Mouse (Mus musculus) lung, adult 2 months (tissue): Measurements from ENCODE around the gene Gm49342.

Source experiments
- CTCF ChIP-seq: fragments of 200-500 bp; IDR thresholded peaks from 2 replicates; pipeline ENCODE4 v1.5.1; 2011; ENCODE audit warnings: mild to moderate bottlenecking, low read length, control low read depth; ENCODE audit not compliant: insufficient read depth
- POLR2A ChIP-seq: fragments of 200-500 bp; IDR thresholded peaks from 2 replicates; pipeline ENCODE4 v1.6.1; 2011; ENCODE audit warnings: low read depth, mild to moderate bottlenecking, control low read depth, low read length, borderline replicate concordance; ENCODE audit errors: extremely low read depth

DNA sequence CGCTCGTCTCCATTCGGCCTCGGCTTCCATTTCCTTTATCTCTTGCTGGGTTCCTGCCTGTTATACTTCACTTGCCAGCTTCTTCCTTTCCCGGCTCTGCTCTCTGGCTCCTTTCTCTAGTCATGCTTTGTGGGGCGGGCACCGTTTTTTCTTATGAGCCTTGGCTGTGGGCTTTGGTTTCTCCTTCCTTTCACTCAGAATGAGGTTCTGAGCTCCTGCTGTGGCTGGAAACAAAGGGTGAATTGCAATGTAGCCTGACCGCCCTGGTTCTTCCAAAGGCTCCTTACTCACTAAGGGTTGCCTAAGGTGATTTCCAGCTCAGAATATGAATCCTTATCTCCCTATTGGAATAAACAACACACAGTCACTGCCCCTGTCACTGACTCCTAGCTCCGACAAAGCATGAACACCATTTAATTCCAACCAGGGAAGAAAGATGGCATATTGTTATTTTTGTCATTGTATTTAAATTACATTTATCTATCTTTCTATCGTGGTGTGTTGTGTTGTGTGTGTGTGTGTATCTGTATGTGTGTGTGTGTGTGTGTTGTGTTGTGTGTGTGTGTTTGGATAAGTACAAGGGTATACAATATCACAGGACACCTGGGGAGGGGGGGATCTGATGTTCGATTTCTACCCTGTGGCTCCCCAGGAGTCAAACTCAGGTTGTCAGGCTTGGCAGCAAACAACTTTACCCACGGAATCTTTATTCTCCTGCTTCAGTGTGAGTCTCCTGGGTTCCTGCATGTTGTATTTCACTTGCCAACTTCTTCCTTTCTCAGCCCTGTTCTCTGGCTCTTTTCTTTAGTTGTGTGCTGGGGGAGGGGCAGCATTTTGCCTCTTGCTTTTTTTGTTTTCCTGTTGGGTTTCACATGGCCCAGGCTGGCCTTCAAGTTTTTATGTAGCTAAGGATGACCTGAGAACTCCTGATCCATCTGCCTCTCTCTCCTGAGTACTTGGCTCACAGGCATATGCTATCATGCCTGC lies 25.5 kb downstream of the Gm49342 start:
- no peak for TF ChIP-seq POLR2A
- TF ChIP-seq CTCF: no peak
